Mouse (Mus musculus) small intestine, adult 2 months (tissue): ENCODE results near the gene Gm37240. TPM values are rescaled to one million over a fixed set of nuclear protein-coding genes. Genes with fewer than 3 reads are reported as not detected.

Experiments
- H3K27ac ChIP-seq: fragments of 200-500 bp; 2 replicates; pipeline ENCODE4 v1.5.1; 2012; ENCODE audit warnings: low read depth, low read length, control low read depth, inconsistent platforms; ENCODE audit not compliant: insufficient read depth
- H3K27me3 ChIP-seq: fragments of 200-500 bp; 2 replicates; pipeline ENCODE4 v1.6.1; 2012; ENCODE audit warnings: mild to moderate bottlenecking, moderate library complexity, low read length, inconsistent platforms; ENCODE audit not compliant: control insufficient read depth, insufficient read depth
- H3K36me3 ChIP-seq: fragments of 200-500 bp; 2 replicates; pipeline ENCODE4 v1.6.1; 2012; ENCODE audit warnings: mild to moderate bottlenecking, low read length, control low read depth, inconsistent platforms; ENCODE audit not compliant: control insufficient read depth, insufficient read depth
- H3K4me1 ChIP-seq: fragments of 200-500 bp; 2 replicates; pipeline ENCODE4 v1.6.1; 2012; ENCODE audit warnings: low read length, inconsistent platforms, mixed read lengths; ENCODE audit not compliant: control insufficient read depth, insufficient read depth, insufficient read length
- H3K4me3 ChIP-seq: fragments of 200-500 bp; 2 replicates; pipeline ENCODE4 v1.5.1; 2012; ENCODE audit warnings: low read depth, mild to moderate bottlenecking, control low read depth, inconsistent platforms, low read length, moderate library complexity
- CTCF ChIP-seq: fragments of 200-500 bp; IDR thresholded peaks from 2 replicates; pipeline ENCODE4 v1.5.1; 2012; ENCODE audit warnings: low read depth, mild to moderate bottlenecking, control low read depth, inconsistent platforms, low read length, moderate library complexity, mixed read lengths; ENCODE audit not compliant: insufficient replicate concordance, insufficient read length; ENCODE audit errors: extremely low read depth
- POLR2A ChIP-seq: fragments of 200-500 bp; IDR thresholded peaks from 2 replicates; pipeline ENCODE4 v1.6.1; 2012; ENCODE audit warnings: low read depth, mild to moderate bottlenecking, control low read depth, inconsistent platforms, low read length, moderate library complexity
- WGBS: fragments of 180-500 bp; shearing (Covaris S2); methylation state at CpG from one replicate; pipeline ENCODE4 v1.1.7; 2018; 5-methylcytosine and 5-hydroxymethylcytosine counted together
- polyA plus RNA-seq: library from polyadenylated mRNA; depleted of rRNA; stranded (reverse); fragments of >200 nt; gene quantifications from 2 replicates; pipeline ENCODE4 v1.2.3, GENCODE M21; 2012

The Gm37240 gene
- polyA plus RNA-seq, 1 experiment, result 58.2 TPM

DNA sequence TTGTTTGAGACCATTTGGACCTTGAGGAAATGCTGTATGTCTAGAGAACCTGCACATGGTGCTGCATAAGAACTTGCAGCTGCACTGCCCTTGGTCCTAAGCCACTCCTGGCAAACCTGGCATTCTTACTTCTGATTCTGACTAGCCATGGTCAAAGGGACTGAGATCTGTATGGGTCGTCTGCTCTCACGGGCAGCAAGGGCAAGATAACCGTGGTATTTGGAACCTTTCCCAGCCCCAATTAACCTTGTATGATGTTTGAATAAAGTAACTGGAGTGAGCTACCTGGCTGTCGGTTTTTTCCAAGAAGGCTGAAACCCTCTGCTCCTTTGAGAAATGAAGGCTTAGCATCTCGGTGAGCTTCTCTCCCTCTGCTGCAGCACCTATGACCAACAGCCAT, 8.4 kb downstream of the Gm37240 start:
- Histone ChIP-seq H3K36me3 (no peaks in the 10 kb centered on the region), H3K27ac (no peak overlapping the region), H3K4me3 (no peak overlapping the region), H3K27me3 (no peaks in the 10 kb centered on the region), H3K4me1 (peaks cover 20% of the 10 kb centered on the region; the same call in 1 of the 2 replicates)
- no peak for TF ChIP-seq POLR2A
- TF ChIP-seq CTCF, result no peak
- WGBS, result 20% methylated on average over 5 of the region's 5 CpGs

- Histone ChIP-seq H3K4me3 (no peak overlapping the region), H3K27ac (no peak overlapping the region), H3K27me3 (no peaks in the 10 kb centered on the region), H3K4me1 (no peaks in the 10 kb centered on the region), H3K36me3 (no peaks in the 10 kb centered on the region)
- WGBS, result 43% methylated on average over 3 of the region's 3 CpGs
- TF ChIP-seq CTCF (no peak), POLR2A (no peak)
Observed at GRCm38 (mm10) chr3:85863996-85864395, 23.3 kb downstream of the Gm37240 start.

- Histone ChIP-seq H3K27ac (no peak overlapping the region), H3K36me3 (no peaks in the 10 kb centered on the region), H3K4me3 (no peak overlapping the region), H3K27me3 (no peaks in the 10 kb centered on the region), H3K4me1 (no peaks in the 10 kb centered on the region)
- 89% methylated on average over 2 of the region's 2 CpGs for WGBS
- TF ChIP-seq CTCF (no peak), POLR2A (no peak)
Observed at GRCm38 (mm10) chr3:85862886-85863285, 24.4 kb downstream of the Gm37240 start.

DNA sequence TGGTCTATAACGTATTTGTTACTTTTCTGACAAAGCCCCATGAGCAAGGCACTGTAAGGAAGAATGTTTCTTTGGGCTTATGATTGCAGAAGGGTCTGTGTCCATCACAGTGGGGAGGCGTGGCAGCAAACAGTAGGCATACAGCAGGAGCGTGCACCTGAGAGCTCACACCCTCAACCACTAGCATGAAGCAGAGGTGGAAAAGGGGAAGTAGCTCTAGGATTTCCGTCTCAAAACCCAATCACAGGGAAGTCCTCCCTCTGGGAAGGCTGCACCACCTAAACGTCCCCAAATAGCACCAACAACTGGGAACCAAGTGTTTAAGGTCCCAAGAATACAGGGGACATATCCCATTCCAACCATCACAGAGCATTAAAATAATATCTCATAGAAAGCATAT, 26.3 kb downstream of the Gm37240 start:
- Histone ChIP-seq H3K27me3 (no peaks in the 10 kb centered on the region), H3K4me1 (no peaks in the 10 kb centered on the region), H3K27ac (no peak overlapping the region), H3K36me3 (no peaks in the 10 kb centered on the region), H3K4me3 (no peak overlapping the region)
- 60% methylated on average over 5 of the region's 5 CpGs for WGBS
- TF ChIP-seq CTCF, result no peak
- no peak for TF ChIP-seq POLR2A

DNA sequence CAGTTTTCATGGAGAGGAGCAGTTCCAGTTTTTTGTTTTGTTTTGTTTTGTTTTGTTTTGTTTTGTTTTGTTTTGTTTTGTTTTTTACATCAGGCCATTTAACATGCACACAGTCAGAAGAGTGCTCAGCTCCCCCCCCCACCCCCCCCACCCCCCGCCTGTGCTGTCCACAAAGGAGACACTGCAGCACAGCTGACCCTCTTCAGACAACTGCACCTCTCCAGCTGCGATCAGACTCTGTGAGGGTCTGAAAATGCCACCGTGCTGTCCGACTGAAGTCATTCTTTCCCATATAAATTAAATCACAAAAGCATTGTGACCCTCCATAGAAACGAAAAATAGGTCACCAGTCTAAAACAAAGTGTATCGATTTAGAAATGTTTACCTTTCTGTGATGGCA, 28.0 kb downstream of the Gm37240 start:
- H3K4me3 ChIP-seq, result no peak overlapping the region
- H3K27me3 ChIP-seq, result no peaks in the 10 kb centered on the region
- H3K36me3 ChIP-seq, result no peaks in the 10 kb centered on the region
- 74% methylated on average over 6 of the region's 6 CpGs for WGBS
- no peak for TF ChIP-seq CTCF
- no peak for TF ChIP-seq POLR2A
- H3K27ac ChIP-seq, result no peak overlapping the region
- H3K4me1 ChIP-seq, result no peaks in the 10 kb centered on the region

DNA sequence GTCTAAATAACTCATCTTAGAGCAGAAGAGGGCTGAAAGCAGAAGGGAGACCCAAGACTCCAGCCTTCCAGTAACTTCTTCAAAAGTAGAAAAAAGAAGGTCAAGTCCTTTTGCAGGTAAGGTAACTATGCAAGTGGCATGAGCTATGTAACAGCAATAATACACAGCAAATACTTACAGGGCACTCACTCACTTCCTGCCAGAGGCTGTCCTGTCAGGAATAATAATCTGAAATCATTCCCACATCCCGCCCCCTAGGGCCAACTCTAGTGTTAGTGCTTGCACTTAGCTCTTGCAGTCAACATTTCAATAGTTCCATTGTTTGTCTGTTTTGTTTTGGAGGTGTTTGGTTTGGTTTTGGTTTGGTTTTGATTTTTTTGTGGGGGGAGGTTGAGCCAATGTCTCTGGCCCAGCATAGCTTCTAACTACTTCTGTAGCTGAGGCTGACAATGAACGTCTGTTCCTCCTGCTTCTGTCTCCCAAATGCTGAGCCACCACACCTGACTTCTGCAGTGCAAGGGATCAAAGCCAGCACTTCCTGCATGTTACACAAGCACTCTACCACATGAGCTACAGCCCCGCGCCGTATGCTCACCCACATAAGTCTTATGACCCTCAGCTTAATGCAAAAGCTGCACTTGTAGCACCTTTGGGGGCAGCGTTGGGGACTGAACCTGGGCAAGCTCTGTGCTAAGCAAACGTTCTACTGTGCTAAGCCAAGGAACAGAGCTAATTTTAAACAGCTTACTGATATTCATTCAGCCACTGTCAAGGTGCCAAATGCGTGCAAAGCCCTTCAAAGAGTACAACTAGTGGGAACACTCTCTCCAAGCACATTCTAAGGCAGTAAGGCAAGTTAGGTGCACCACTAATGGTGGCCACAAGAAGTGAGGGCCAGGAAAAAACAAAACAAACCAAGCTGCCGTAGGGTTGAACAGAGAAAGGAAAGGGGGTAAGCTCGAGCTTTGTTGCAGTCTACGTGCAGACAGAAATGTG, 28.9 kb downstream of the Gm37240 start:
- TF ChIP-seq CTCF, result no peak
- TF ChIP-seq POLR2A, result no peak
- Histone ChIP-seq H3K36me3 (no peaks in the 10 kb centered on the region), H3K4me3 (no peak overlapping the region), H3K27ac (no peak overlapping the region), H3K4me1 (no peaks in the 10 kb centered on the region), H3K27me3 (no peaks in the 10 kb centered on the region)
- WGBS, result 71% methylated on average over 11 of the region's 11 CpGs

DNA sequence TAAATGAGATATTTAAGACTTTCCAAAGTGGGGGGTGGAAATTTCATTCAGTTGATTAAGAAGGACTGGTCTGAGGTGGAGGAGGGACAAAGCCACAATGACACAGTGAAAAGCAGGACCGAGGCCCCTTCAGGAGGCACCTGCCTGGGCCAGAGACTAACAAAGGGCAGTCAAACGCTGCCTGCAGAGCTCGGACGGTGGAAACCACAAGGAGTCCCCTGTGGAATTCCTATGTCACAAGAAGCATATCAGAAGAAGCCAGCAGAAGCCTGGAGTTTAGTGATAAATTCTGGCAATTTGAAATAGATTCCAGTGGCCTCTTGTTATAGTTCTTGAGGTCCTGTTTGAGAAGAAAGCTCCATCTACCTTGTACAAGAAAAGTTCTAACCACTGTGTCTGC, 30.2 kb downstream of the Gm37240 start:
- Histone ChIP-seq H3K4me1 (no peaks in the 10 kb centered on the region), H3K36me3 (no peaks in the 10 kb centered on the region), H3K27me3 (no peaks in the 10 kb centered on the region), H3K27ac (no peak overlapping the region), H3K4me3 (no peak overlapping the region)
- WGBS, result 69% methylated on average over 4 of the region's 4 CpGs
- TF ChIP-seq POLR2A (no peak), CTCF (no peak)
